Mouse (Mus musculus) forebrain, embryonic 12.5 days (tissue): Measurements from ENCODE around the gene Ptprs. TPM values are rescaled to one million over a fixed set of nuclear protein-coding genes. Genes with fewer than 3 reads are reported as not detected.

Experiments used
- ATAC-seq: fragments of 200-750 bp; cut with Nextera tagmentation; 2 replicates; pipeline ENCODE4 v1.8.0; 2017; ENCODE audit warnings: moderate TSS enrichment; ENCODE audit not compliant: low FRiP score
- H3K27ac ChIP-seq: fragments of 300-500 bp; sonication (generic); 2 replicates; pipeline ENCODE4 v1.5.1; 2016; ENCODE audit warnings: mild to moderate bottlenecking
- H3K27me3 ChIP-seq: fragments of 300-500 bp; sonication (generic); 2 replicates; pipeline ENCODE4 v1.6.1; 2016; ENCODE audit warnings: mild to moderate bottlenecking
- H3K36me3 ChIP-seq: fragments of 300-500 bp; sonication (generic); replicated peaks from 2 replicates; pipeline ENCODE4 v1.6.1; 2016; ENCODE audit warnings: mild to moderate bottlenecking
- H3K4me1 ChIP-seq: fragments of 300-500 bp; sonication (generic); 2 replicates; pipeline ENCODE4 v1.6.1; 2016
- H3K4me2 ChIP-seq: fragments of 300-500 bp; sonication (generic); 2 replicates; pipeline ENCODE4 v1.6.1; 2016; ENCODE audit warnings: mild to moderate bottlenecking, moderate library complexity
- H3K4me3 ChIP-seq: fragments of 300-500 bp; sonication (generic); replicated peaks from 2 replicates; pipeline ENCODE4 v1.5.1; 2016; ENCODE audit warnings: mild to moderate bottlenecking
- H3K9ac ChIP-seq: fragments of 300-500 bp; sonication (generic); 2 replicates; pipeline ENCODE4 v1.6.1; 2016; ENCODE audit warnings: mild to moderate bottlenecking
- H3K9me3 ChIP-seq: fragments of 300-500 bp; sonication (generic); 2 replicates; pipeline ENCODE4 v1.6.1; 2016
- WGBS: fragments of 180-500 bp; shearing (Covaris S2); methylation state at CpG from one replicate; pipeline ENCODE4 v1.1.7; 2016; 5-methylcytosine and 5-hydroxymethylcytosine counted together
- polyA plus RNA-seq: library from polyadenylated mRNA; unstranded; fragments of >200 nt; fragmentation: Nextera tagmentation; extraction: Ambion mirVana; gene quantifications from 2 replicates; pipeline ENCODE4 v1.2.1, GENCODE M21; 2016

Gene Ptprs
- polyA plus RNA-seq, 1 experiment from 2014 or later: 330 TPM

GRCm38 (mm10) chr17:56409759-56410158 is 66.5 kb downstream of the Ptprs start:
- ATAC-seq: 0 out of 2 replicates have a peak, but pooled peaks have one; percentile 7
- Histone ChIP-seq H3K4me3 (no peak overlapping the region), H3K9ac (0 out of 2 replicates have a peak overlapping the region, but pooled peaks have one; percentile 4), H3K27ac (peak overlapping the region; percentile 73), H3K27me3 (no peaks in the 10 kb centered on the region), H3K9me3 (no peaks in the 10 kb centered on the region), H3K4me2 (no peak overlapping the region), H3K4me1 (peaks cover 32% of the 10 kb centered on the region), H3K36me3 (peaks cover 57% of the 10 kb centered on the region)
- 31% methylated on average over 8 of the region's 8 CpGs for WGBS

- Histone ChIP-seq H3K27me3 (no peaks in the 10 kb centered on the region), H3K9me3 (no peaks in the 10 kb centered on the region), H3K4me1 (peaks cover 32% of the 10 kb centered on the region), H3K27ac (peak overlapping the region; percentile 73), H3K4me3 (no peak overlapping the region), H3K9ac (no peak overlapping the region), H3K4me2 (no peak overlapping the region), H3K36me3 (peaks cover 54% of the 10 kb centered on the region)
- WGBS: 53% methylated on average over 13 of the region's 13 CpGs
- ATAC-seq: no peak
Measured at GRCm38 (mm10) chr17:56408965-56409625, 67.2 kb downstream of the Ptprs start.

GRCm38 (mm10) chr17:56407379-56407778 is 68.9 kb downstream of the Ptprs start:
- no peaks in the 10 kb centered on the region for H3K27me3 ChIP-seq
- H3K9me3 ChIP-seq: no peaks in the 10 kb centered on the region
- peak overlapping the region; percentile 54 for H3K27ac ChIP-seq
- no peak overlapping the region for H3K4me3 ChIP-seq
- ATAC-seq: no peak
- WGBS: 63% methylated on average over 8 of the region's 8 CpGs
- H3K9ac ChIP-seq: no peak overlapping the region
- no peak overlapping the region for H3K4me2 ChIP-seq
- peaks cover 50% of the 10 kb centered on the region for H3K36me3 ChIP-seq
- H3K4me1 ChIP-seq: peaks cover 32% of the 10 kb centered on the region

GRCm38 (mm10) chr17:56406878-56407277 is 69.4 kb downstream of the Ptprs start:
- WGBS: 60% methylated on average over 4 of the region's 4 CpGs

GRCm38 (mm10) chr17:56405856-56406840 is 70.1 kb downstream of the Ptprs start:
- Histone ChIP-seq H3K4me2 (no peak overlapping the region), H3K9me3 (no peaks in the 10 kb centered on the region), H3K27ac (peak overlapping the region; percentile 54), H3K27me3 (no peaks in the 10 kb centered on the region), H3K36me3 (peaks cover 50% of the 10 kb centered on the region), H3K4me1 (peaks cover 32% of the 10 kb centered on the region), H3K4me3 (no peak overlapping the region), H3K9ac (no peak overlapping the region)
- WGBS: 84% methylated on average over 14 of the region's 14 CpGs
- no peak for ATAC-seq

More at GRCm38 (mm10) chr17:56406878-56407277, 69.4 kb downstream of the Ptprs start:
- Histone ChIP-seq H3K9ac (no peak overlapping the region), H3K9me3 (no peaks in the 10 kb centered on the region), H3K4me1 (peaks cover 32% of the 10 kb centered on the region), H3K4me3 (no peak overlapping the region), H3K36me3 (peaks cover 50% of the 10 kb centered on the region), H3K27me3 (no peaks in the 10 kb centered on the region), H3K27ac (peak overlapping the region; percentile 54), H3K4me2 (no peak overlapping the region)
- 0 out of 2 replicates have a peak, but pooled peaks have one; percentile 4 for ATAC-seq

GRCm38 (mm10) chr17:56405341-56405740 is 70.9 kb downstream of the Ptprs start:
- H3K9ac ChIP-seq: no peak overlapping the region
- H3K4me3 ChIP-seq: no peak overlapping the region
- no peak overlapping the region for H3K4me2 ChIP-seq
- H3K27me3 ChIP-seq: no peaks in the 10 kb centered on the region
- H3K27ac ChIP-seq: peak overlapping the region; percentile 38; the same call in 1 of the 2 replicates
- 94% methylated on average over 3 of the region's 3 CpGs for WGBS
- no peak for ATAC-seq
- peaks cover 31% of the 10 kb centered on the region for H3K4me1 ChIP-seq
- no peaks in the 10 kb centered on the region for H3K9me3 ChIP-seq
- H3K36me3 ChIP-seq: peaks cover 50% of the 10 kb centered on the region

GRCm38 (mm10) chr17:56401051-56401521 is 75.2 kb downstream of the Ptprs start:
- H3K4me1 ChIP-seq: no peaks in the 10 kb centered on the region
- no peak for ATAC-seq
- H3K27ac ChIP-seq: 0 out of 2 replicates have a peak overlapping the region, but pooled peaks have one; percentile 6
- WGBS: 100% methylated on average over 4 of the region's 4 CpGs
- no peak overlapping the region for H3K9ac ChIP-seq
- no peaks in the 10 kb centered on the region for H3K27me3 ChIP-seq
- no peak overlapping the region for H3K4me2 ChIP-seq
- peaks cover 86% of the 10 kb centered on the region for H3K36me3 ChIP-seq
- no peaks in the 10 kb centered on the region for H3K9me3 ChIP-seq
- no peak overlapping the region for H3K4me3 ChIP-seq

- ATAC-seq: no peak
- Histone ChIP-seq H3K4me1 (no peaks in the 10 kb centered on the region), H3K4me2 (no peak overlapping the region), H3K9me3 (no peaks in the 10 kb centered on the region), H3K27me3 (no peaks in the 10 kb centered on the region), H3K36me3 (peaks cover 92% of the 10 kb centered on the region), H3K4me3 (no peak overlapping the region), H3K9ac (no peak overlapping the region), H3K27ac (no peak overlapping the region; the same call in 1 of the 2 replicates)
- 81% methylated on average over 3 of the region's 3 CpGs for WGBS
Measured at GRCm38 (mm10) chr17:56400221-56400620, 76.1 kb downstream of the Ptprs start.

- no peak for ATAC-seq
- H3K36me3 ChIP-seq: peaks cover 100% of the 10 kb centered on the region
Measured at GRCm38 (mm10) chr17:56396051-56396450, 80.2 kb downstream of the Ptprs start.

GRCm38 (mm10) chr17:56393889-56394288 is 82.4 kb downstream of the Ptprs start:
- Histone ChIP-seq H3K27ac (no peak overlapping the region), H3K9ac (no peak overlapping the region), H3K4me3 (no peak overlapping the region), H3K27me3 (no peaks in the 10 kb centered on the region), H3K9me3 (no peaks in the 10 kb centered on the region), H3K4me1 (no peaks in the 10 kb centered on the region), H3K4me2 (no peak overlapping the region), H3K36me3 (peaks cover 100% of the 10 kb centered on the region)
- WGBS: 95% methylated on average over 10 of the region's 10 CpGs
- ATAC-seq: no peak

More at GRCm38 (mm10) chr17:56396051-56396450, 80.2 kb downstream of the Ptprs start:
- Histone ChIP-seq H3K9ac (no peak overlapping the region), H3K4me1 (no peaks in the 10 kb centered on the region), H3K9me3 (no peaks in the 10 kb centered on the region), H3K4me2 (no peak overlapping the region), H3K4me3 (no peak overlapping the region), H3K27ac (no peak overlapping the region), H3K27me3 (no peaks in the 10 kb centered on the region)
- WGBS: 91% methylated on average over 6 of the region's 6 CpGs

- ATAC-seq: no peak
- Histone ChIP-seq H3K4me1 (no peaks in the 10 kb centered on the region), H3K4me2 (no peak overlapping the region), H3K27ac (no peak overlapping the region), H3K27me3 (no peaks in the 10 kb centered on the region), H3K4me3 (no peak overlapping the region), H3K9ac (no peak overlapping the region), H3K9me3 (no peaks in the 10 kb centered on the region), H3K36me3 (peaks cover 100% of the 10 kb centered on the region)
- 96% methylated on average over 6 of the region's 6 CpGs for WGBS
Measured at GRCm38 (mm10) chr17:56393238-56393637, 83.0 kb downstream of the Ptprs start.

- Histone ChIP-seq H3K27me3 (no peaks in the 10 kb centered on the region), H3K4me2 (no peak overlapping the region; the same call in 1 of the 2 replicates), H3K4me3 (no peak overlapping the region), H3K9me3 (no peaks in the 10 kb centered on the region), H3K27ac (no peak overlapping the region), H3K9ac (no peak overlapping the region), H3K4me1 (no peaks in the 10 kb centered on the region), H3K36me3 (peaks cover 93% of the 10 kb centered on the region)
- WGBS: 95% methylated on average over 6 of the region's 6 CpGs
- ATAC-seq: no peak
Measured at GRCm38 (mm10) chr17:56387612-56388011, 88.7 kb downstream of the Ptprs start.
